Mouse (Mus musculus) neural tube, embryonic 15.5 days (tissue): ENCODE results near the gene Pxt1. TPM values are rescaled to one million over a fixed set of nuclear protein-coding genes. Genes with fewer than 3 reads are reported as not detected.

ENCODE experiments used
- ATAC-seq: fragments of 200-750 bp; cut with Nextera tagmentation; 2 replicates; pipeline ENCODE4 v1.8.0; 2017; ENCODE audit warnings: mild to moderate bottlenecking, moderate TSS enrichment, moderate library complexity; ENCODE audit not compliant: low FRiP score
- H3K27ac ChIP-seq: fragments of 300-500 bp; sonication (generic); replicated peaks from 2 replicates; pipeline ENCODE4 v1.5.1; 2015; ENCODE audit warnings: mild to moderate bottlenecking, inconsistent platforms
- H3K27me3 ChIP-seq: fragments of 300-500 bp; sonication (generic); replicated peaks from 2 replicates; pipeline ENCODE4 v1.6.1; 2015; ENCODE audit warnings: inconsistent platforms
- H3K36me3 ChIP-seq: fragments of 300-500 bp; sonication (generic); 2 replicates; pipeline ENCODE4 v1.6.1; 2015; ENCODE audit warnings: inconsistent platforms
- H3K4me1 ChIP-seq: fragments of 300-500 bp; sonication (generic); 2 replicates; pipeline ENCODE4 v1.6.1; 2015; ENCODE audit warnings: inconsistent platforms
- H3K4me2 ChIP-seq: fragments of 300-500 bp; sonication (generic); 2 replicates; pipeline ENCODE4 v1.6.1; 2015; ENCODE audit warnings: inconsistent platforms, mild to moderate bottlenecking, moderate library complexity
- H3K4me3 ChIP-seq: fragments of 300-500 bp; sonication (generic); replicated peaks from 2 replicates; pipeline ENCODE4 v1.5.1; 2015; ENCODE audit warnings: mild to moderate bottlenecking, inconsistent platforms
- H3K9ac ChIP-seq: fragments of 300-500 bp; sonication (generic); replicated peaks from 2 replicates; pipeline ENCODE4 v1.6.1; 2015; ENCODE audit warnings: mild to moderate bottlenecking, inconsistent platforms
- H3K9me3 ChIP-seq: fragments of 300-500 bp; sonication (generic); replicated peaks from 2 replicates; pipeline ENCODE4 v1.6.1; 2016; ENCODE audit warnings: inconsistent platforms
- WGBS: fragments of 180-500 bp; shearing (Covaris S2); methylation state at CpG from one replicate; pipeline ENCODE4 v1.1.7; 2015; ENCODE audit warnings: mixed read lengths; 5-methylcytosine and 5-hydroxymethylcytosine counted together
- polyA plus RNA-seq: library from polyadenylated mRNA; unstranded; fragments of >200 nt; fragmentation: Nextera tagmentation; extraction: Ambion mirVana; gene quantifications from 2 replicates; pipeline ENCODE4 v1.2.1, GENCODE M21; 2015

Pxt1 gene
- polyA plus RNA-seq, 1 experiment from 2014 or later, result not detected

- H3K4me1 ChIP-seq, result no peaks in the 10 kb centered on the region
- no peaks in the 10 kb centered on the region for H3K27me3 ChIP-seq
- H3K9ac ChIP-seq, result no peak overlapping the region
- H3K36me3 ChIP-seq, result no peaks in the 10 kb centered on the region
- no peak overlapping the region for H3K27ac ChIP-seq
- ATAC-seq, result no peak
- H3K4me3 ChIP-seq, result no peak overlapping the region
- WGBS, result 94% methylated on average over 7 of the region's 7 CpGs
- no peak overlapping the region for H3K4me2 ChIP-seq
- H3K9me3 ChIP-seq, result no peaks in the 10 kb centered on the region
Observed at GRCm38 (mm10) chr17:28944481-28944880, 841 bp upstream of the Pxt1 start.

GRCm38 (mm10) chr17:28942101-28942500 is 1.5 kb downstream of the Pxt1 start:
- 71% methylated on average over 10 of the region's 11 CpGs for WGBS
- no peak overlapping the region for H3K4me3 ChIP-seq
- no peaks in the 10 kb centered on the region for H3K27me3 ChIP-seq
- H3K36me3 ChIP-seq, result no peaks in the 10 kb centered on the region
- H3K4me1 ChIP-seq, result no peaks in the 10 kb centered on the region
- no peak overlapping the region for H3K27ac ChIP-seq
- no peak overlapping the region for H3K9ac ChIP-seq
- no peaks in the 10 kb centered on the region for H3K9me3 ChIP-seq
- H3K4me2 ChIP-seq, result no peak overlapping the region
- no peak for ATAC-seq

DNA sequence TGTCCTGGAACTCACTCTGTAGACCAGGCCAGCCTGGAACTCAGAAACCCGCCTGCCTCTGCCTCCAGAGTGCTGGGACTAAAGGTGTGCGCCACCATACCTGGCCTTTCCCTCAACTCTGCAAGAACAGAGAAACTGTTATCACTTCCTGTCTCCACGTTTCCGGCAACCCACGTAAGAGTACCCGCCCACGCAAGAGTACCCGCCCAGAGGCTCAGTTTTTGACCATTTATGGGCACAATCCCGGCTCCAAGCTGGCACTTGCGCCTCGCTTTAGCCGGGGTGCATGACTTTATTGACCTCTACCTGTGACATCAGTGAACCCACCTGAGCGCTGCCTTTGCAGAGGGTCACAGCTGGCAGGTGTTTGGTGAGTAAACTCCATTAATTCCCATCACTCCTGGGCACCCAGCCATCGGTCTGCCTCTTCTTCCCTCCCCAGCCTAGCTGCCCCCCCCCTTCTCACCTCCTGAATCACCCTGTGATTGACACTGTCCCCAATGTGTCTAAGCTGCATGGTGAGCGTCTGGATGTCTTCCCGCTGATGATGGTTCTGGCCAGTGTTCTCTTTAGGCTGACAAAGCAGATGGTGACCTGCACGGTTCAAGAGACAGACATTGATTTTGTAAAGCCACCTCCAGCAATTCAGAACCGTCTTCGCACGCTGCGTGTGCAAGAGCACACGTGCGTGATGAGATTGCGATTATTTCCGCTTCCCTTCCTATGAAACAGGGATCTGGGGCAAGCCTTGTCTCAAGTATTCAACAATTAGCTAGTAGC is 2.7 kb downstream of the Pxt1 start:
- Histone ChIP-seq H3K4me1 (no peaks in the 10 kb centered on the region), H3K27ac (no peak overlapping the region), H3K9me3 (no peaks in the 10 kb centered on the region), H3K27me3 (no peaks in the 10 kb centered on the region), H3K36me3 (no peaks in the 10 kb centered on the region), H3K4me2 (no peak overlapping the region), H3K9ac (no peak overlapping the region), H3K4me3 (no peak overlapping the region)
- 88% methylated on average over 25 of the region's 25 CpGs for WGBS
- ATAC-seq, result no peak

- no peak overlapping the region for H3K9ac ChIP-seq
- H3K27ac ChIP-seq, result no peak overlapping the region
- no peak overlapping the region for H3K4me2 ChIP-seq
- H3K4me1 ChIP-seq, result no peaks in the 10 kb centered on the region
- no peaks in the 10 kb centered on the region for H3K27me3 ChIP-seq
- WGBS, result 81% methylated on average over 10 of the region's 10 CpGs
- no peaks in the 10 kb centered on the region for H3K36me3 ChIP-seq
- no peak overlapping the region for H3K4me3 ChIP-seq
- no peaks in the 10 kb centered on the region for H3K9me3 ChIP-seq
- no peak for ATAC-seq
Observed at GRCm38 (mm10) chr17:28936622-28937345, 6.9 kb downstream of the Pxt1 start.

- 93% methylated on average over 7 of the region's 7 CpGs for whole genome bisulfite sequencing
- Histone ChIP-seq H3K36me3 (no peaks in the 10 kb centered on the region), H3K27me3 (no peaks in the 10 kb centered on the region), H3K9me3 (no peaks in the 10 kb centered on the region), H3K4me2 (no peak overlapping the region), H3K27ac (no peak overlapping the region), H3K4me1 (no peaks in the 10 kb centered on the region), H3K4me3 (no peak overlapping the region), H3K9ac (no peak overlapping the region)
- no peak for ATAC-seq
Observed at GRCm38 (mm10) chr17:28936133-28936532, 7.5 kb downstream of the Pxt1 start.

DNA sequence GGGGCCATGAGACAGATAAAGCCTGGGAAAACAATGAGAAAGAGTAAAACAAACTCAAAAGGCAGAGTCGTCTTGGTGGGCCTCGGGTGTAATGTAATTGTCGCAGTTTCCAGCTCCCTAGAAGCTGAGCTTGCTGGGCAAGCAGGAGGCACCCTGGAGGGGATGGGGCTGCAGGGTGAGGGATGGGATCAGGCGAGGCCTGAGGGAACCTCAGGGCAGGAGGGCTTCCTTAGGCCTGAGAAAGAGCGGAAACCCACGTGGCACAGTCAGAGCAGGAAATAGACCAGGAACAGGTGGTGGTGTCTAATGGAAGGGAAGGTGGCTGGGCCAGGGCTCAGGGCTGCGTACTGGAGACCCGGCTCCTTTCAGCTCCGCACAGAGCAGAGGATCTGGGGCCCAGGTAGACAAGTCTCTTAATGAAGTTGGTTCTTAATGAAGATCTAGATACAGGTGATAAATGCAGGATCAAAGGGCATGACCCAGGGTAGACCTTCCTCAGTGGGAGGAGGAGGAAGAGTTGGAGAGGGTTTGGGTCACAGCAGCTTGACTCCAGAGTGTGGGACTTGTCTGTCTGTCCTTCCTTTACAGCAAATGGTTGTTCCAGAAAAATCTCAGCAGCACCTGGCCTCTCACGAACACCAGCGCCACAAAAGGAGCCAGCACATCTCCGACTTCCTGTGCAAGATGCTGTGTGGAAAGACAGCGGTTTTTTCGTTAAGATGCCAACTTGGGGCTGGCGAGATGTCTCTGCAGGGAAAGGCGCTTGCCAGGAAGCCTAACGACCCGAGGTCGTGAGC is 9.3 kb downstream of the Pxt1 start:
- H3K27me3 ChIP-seq, result no peaks in the 10 kb centered on the region
- no peak overlapping the region for H3K4me3 ChIP-seq
- peaks cover 10% of the 10 kb centered on the region for H3K4me1 ChIP-seq
- no peak overlapping the region for H3K27ac ChIP-seq
- H3K36me3 ChIP-seq, result no peaks in the 10 kb centered on the region
- no peak overlapping the region for H3K9ac ChIP-seq
- 78% methylated on average over 19 of the region's 19 CpGs for WGBS
- no peak for ATAC-seq
- no peaks in the 10 kb centered on the region for H3K9me3 ChIP-seq
- H3K4me2 ChIP-seq, result no peak overlapping the region

- H3K9ac ChIP-seq, result no peak overlapping the region
- H3K27ac ChIP-seq, result no peak overlapping the region
- H3K4me2 ChIP-seq, result no peak overlapping the region
- no peaks in the 10 kb centered on the region for H3K27me3 ChIP-seq
- peaks cover 10% of the 10 kb centered on the region for H3K4me1 ChIP-seq
- 90% methylated on average over 4 of the region's 4 CpGs for WGBS
- no peak for ATAC-seq
- no peak overlapping the region for H3K4me3 ChIP-seq
- no peaks in the 10 kb centered on the region for H3K36me3 ChIP-seq
- H3K9me3 ChIP-seq, result no peaks in the 10 kb centered on the region
Observed at GRCm38 (mm10) chr17:28932274-28932673, 11.4 kb downstream of the Pxt1 start.

- Histone ChIP-seq H3K4me2 (no peak overlapping the region), H3K27me3 (no peaks in the 10 kb centered on the region), H3K9ac (no peak overlapping the region), H3K36me3 (no peaks in the 10 kb centered on the region), H3K27ac (no peak overlapping the region), H3K4me3 (no peak overlapping the region), H3K4me1 (peaks cover 10% of the 10 kb centered on the region), H3K9me3 (no peaks in the 10 kb centered on the region)
- no peak for ATAC-seq
- 92% methylated on average over 18 of the region's 18 CpGs for WGBS
Observed at GRCm38 (mm10) chr17:28931436-28932211, 12.0 kb downstream of the Pxt1 start.

GRCm38 (mm10) chr17:28930392-28931074 is 13.1 kb downstream of the Pxt1 start:
- Histone ChIP-seq H3K9ac (no peak overlapping the region), H3K4me1 (peaks cover 10% of the 10 kb centered on the region), H3K27me3 (no peaks in the 10 kb centered on the region), H3K9me3 (no peaks in the 10 kb centered on the region), H3K36me3 (no peaks in the 10 kb centered on the region), H3K27ac (peak overlapping the region; percentile 51), H3K4me3 (no peak overlapping the region), H3K4me2 (peak overlapping the region; percentile 41)
- 17% methylated on average over 14 of the region's 14 CpGs for WGBS
- ATAC-seq, result no peak; the same call in 1 of the 2 replicates

DNA sequence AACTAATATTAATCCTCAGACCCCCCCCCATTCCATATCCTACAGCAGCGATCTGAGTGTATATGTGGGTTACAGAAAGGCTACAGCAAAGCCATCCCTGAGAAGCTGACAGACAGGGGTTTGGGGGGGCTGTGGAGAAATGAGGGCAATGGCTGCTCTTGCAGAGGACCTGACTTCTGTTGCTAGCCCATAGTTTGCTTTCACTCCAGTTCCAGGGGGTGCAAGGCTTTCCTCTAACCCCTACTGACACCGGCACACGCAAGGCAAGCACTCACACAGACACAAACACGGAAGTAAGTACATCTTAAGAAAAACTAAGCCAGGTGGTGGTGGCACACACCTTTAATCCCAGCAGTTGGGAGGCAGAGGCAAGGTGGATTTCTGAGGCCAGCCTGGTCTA is 14.3 kb downstream of the Pxt1 start:
- no peak overlapping the region for H3K27ac ChIP-seq
- 95% methylated on average over 4 of the region's 4 CpGs for WGBS
- H3K4me1 ChIP-seq, result peaks cover 10% of the 10 kb centered on the region
- no peaks in the 10 kb centered on the region for H3K9me3 ChIP-seq
- H3K27me3 ChIP-seq, result no peaks in the 10 kb centered on the region
- ATAC-seq, result no peak
- H3K4me3 ChIP-seq, result no peak overlapping the region
- H3K9ac ChIP-seq, result no peak overlapping the region
- H3K36me3 ChIP-seq, result no peaks in the 10 kb centered on the region
- no peak overlapping the region for H3K4me2 ChIP-seq

DNA sequence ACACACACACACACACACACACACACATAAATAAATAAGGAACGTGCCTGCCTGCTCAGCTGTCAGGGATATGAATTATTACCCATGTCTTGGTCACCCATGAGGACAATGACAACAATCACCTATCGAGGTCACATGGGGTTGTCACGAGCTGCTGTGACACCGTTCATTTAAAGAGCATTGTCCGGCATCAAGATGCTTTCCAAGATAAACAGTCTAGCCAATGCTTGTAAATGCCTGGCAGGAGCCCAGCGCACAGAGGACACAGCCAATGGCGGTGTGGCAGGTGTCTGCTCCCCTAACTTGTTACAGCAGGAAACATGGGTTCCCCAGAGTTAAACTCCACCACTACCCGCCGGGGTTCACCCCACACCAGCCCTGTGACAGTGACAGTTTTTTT is 15.6 kb downstream of the Pxt1 start:
- Histone ChIP-seq H3K9me3 (no peaks in the 10 kb centered on the region), H3K4me1 (peaks cover 10% of the 10 kb centered on the region), H3K4me2 (no peak overlapping the region), H3K36me3 (no peaks in the 10 kb centered on the region), H3K27ac (no peak overlapping the region), H3K27me3 (no peaks in the 10 kb centered on the region), H3K4me3 (no peak overlapping the region), H3K9ac (no peak overlapping the region)
- 75% methylated on average over 9 of the region's 9 CpGs for WGBS
- ATAC-seq, result no peak
